Mouse (Mus musculus): ENCODE measurements around the gene Fer1l5. TPM values are rescaled to one million over a fixed set of nuclear protein-coding genes. Genes with fewer than 3 reads are reported as not detected.

The Fer1l5 gene
- polyA plus RNA-seq, 1 experiment from 2014 or later, result 1.3 TPM

- peaks cover 81% of the 10 kb centered on the region for H3K36me3 ChIP-seq
- H3K27ac ChIP-seq (ENCODE audit: poor library complexity, severe bottlenecking), result no peak overlapping the region
- 0 out of 2 replicates have a peak, but pooled peaks cover 5% of the 10 kb centered on the region for H3K4me1 ChIP-seq (replicated peaks)
- H3K27me3 ChIP-seq (replicated peaks), result no peaks in the 10 kb centered on the region
- H3K9me3 ChIP-seq (replicated peaks), result no peaks in the 10 kb centered on the region
- H3K9ac ChIP-seq, result no peak overlapping the region
- no peak for ATAC-seq (ENCODE audit: insufficient number of reproducible peaks, low FRiP score)
- H3K4me3 ChIP-seq, result no peak overlapping the region
- WGBS, result 87% methylated on average over 3 of the region's 3 CpGs
- H3K4me2 ChIP-seq, result no peak overlapping the region
These were observed 61.5 kb downstream of the Fer1l5 start for GRCm38 (mm10) chr1:36433616-36434015.

GRCm38 (mm10) chr1:36435071-36435470, 63.0 kb downstream of the Fer1l5 start:
- no peak overlapping the region for H3K27ac ChIP-seq (ENCODE audit: poor library complexity, severe bottlenecking)
- WGBS, result 77% methylated on average over 4 of the region's 4 CpGs
- no peaks in the 10 kb centered on the region for H3K27me3 ChIP-seq (replicated peaks)
- peaks cover 87% of the 10 kb centered on the region for H3K36me3 ChIP-seq
- ATAC-seq (ENCODE audit: insufficient number of reproducible peaks, low FRiP score), result no peak
- no peak overlapping the region for H3K4me2 ChIP-seq
- 0 out of 2 replicates have a peak, but pooled peaks cover 3% of the 10 kb centered on the region for H3K4me1 ChIP-seq (replicated peaks)
- H3K9ac ChIP-seq, result no peak overlapping the region
- no peak overlapping the region for H3K4me3 ChIP-seq
- no peaks in the 10 kb centered on the region for H3K9me3 ChIP-seq (replicated peaks)

GRCm38 (mm10) chr1:36436515-36436914, 64.4 kb downstream of the Fer1l5 start:
- 91% methylated on average over 6 of the region's 6 CpGs for WGBS
- Histone ChIP-seq H3K36me3 (peaks cover 86% of the 10 kb centered on the region), H3K4me2 (no peak overlapping the region), H3K9me3 (replicated peaks) (no peaks in the 10 kb centered on the region), H3K27me3 (replicated peaks) (no peaks in the 10 kb centered on the region), H3K9ac (no peak overlapping the region), H3K4me1 (replicated peaks) (no peaks in the 10 kb centered on the region), H3K4me3 (no peak overlapping the region), H3K27ac (ENCODE audit: poor library complexity, severe bottlenecking) (no peak overlapping the region)
- ATAC-seq (ENCODE audit: insufficient number of reproducible peaks, low FRiP score), result no peak

- H3K36me3 ChIP-seq, result peaks cover 85% of the 10 kb centered on the region
- H3K4me3 ChIP-seq, result no peak overlapping the region
- ATAC-seq (ENCODE audit: insufficient number of reproducible peaks, low FRiP score), result no peak
- no peaks in the 10 kb centered on the region for H3K4me1 ChIP-seq (replicated peaks)
- H3K9ac ChIP-seq, result no peak overlapping the region
- no peaks in the 10 kb centered on the region for H3K9me3 ChIP-seq (replicated peaks)
- no peak overlapping the region for H3K4me2 ChIP-seq
- H3K27me3 ChIP-seq (replicated peaks), result no peaks in the 10 kb centered on the region
- no peak overlapping the region for H3K27ac ChIP-seq (ENCODE audit: poor library complexity, severe bottlenecking)
- WGBS, result 78% methylated on average over 3 of the region's 3 CpGs
These were observed 65.1 kb downstream of the Fer1l5 start for GRCm38 (mm10) chr1:36437223-36437622.

- Histone ChIP-seq H3K4me3 (no peak overlapping the region), H3K4me2 (no peak overlapping the region), H3K4me1 (replicated peaks) (peaks cover 3% of the 10 kb centered on the region), H3K9ac (no peak overlapping the region), H3K36me3 (peaks cover 65% of the 10 kb centered on the region), H3K9me3 (replicated peaks) (no peaks in the 10 kb centered on the region), H3K27me3 (replicated peaks) (no peaks in the 10 kb centered on the region), H3K27ac (ENCODE audit: poor library complexity, severe bottlenecking) (no peak overlapping the region)
- 88% methylated on average over 4 of the region's 4 CpGs for WGBS
- ATAC-seq (ENCODE audit: insufficient number of reproducible peaks, low FRiP score), result no peak
These were observed 69.0 kb downstream of the Fer1l5 start for GRCm38 (mm10) chr1:36441101-36441500.

- Histone ChIP-seq H3K4me2 (peak within 1 kb of the TSS; percentile 90), H3K9me3 (replicated peaks) (no peaks in the 10 kb centered on the region), H3K9ac (peak within 1 kb of the TSS; percentile 83), H3K4me3 (peak within 1 kb of the TSS; percentile 81), H3K4me1 (replicated peaks) (peaks cover 3% of the 10 kb centered on the region), H3K36me3 (peaks cover 28% of the 10 kb centered on the region), H3K27me3 (replicated peaks) (no peaks in the 10 kb centered on the region), H3K27ac (ENCODE audit: poor library complexity, severe bottlenecking) (peak within 1 kb of the TSS; percentile 79)
- ATAC-seq (ENCODE audit: insufficient number of reproducible peaks, low FRiP score), result peak; percentile 99
- WGBS, result under 1% methylated on average over 57 of the region's 57 CpGs
These were observed 72.7 kb downstream of the Fer1l5 start, which contains the start of gene Lman2l for GRCm38 (mm10) chr1:36444471-36445464. Lman2l (minus strand) TSS chr1:36445271.

- no peak overlapping the region for H3K4me3 ChIP-seq
- no peaks in the 10 kb centered on the region for H3K9me3 ChIP-seq (replicated peaks)
- H3K27ac ChIP-seq (ENCODE audit: poor library complexity, severe bottlenecking), result no peak overlapping the region
- H3K4me1 ChIP-seq (replicated peaks), result peaks cover 3% of the 10 kb centered on the region
- WGBS, result 45% methylated on average over 8 of the region's 8 CpGs
- peaks cover 23% of the 10 kb centered on the region for H3K36me3 ChIP-seq
- no peaks in the 10 kb centered on the region for H3K27me3 ChIP-seq (replicated peaks)
- no peak for ATAC-seq (ENCODE audit: insufficient number of reproducible peaks, low FRiP score)
- H3K4me2 ChIP-seq, result no peak overlapping the region
- no peak overlapping the region for H3K9ac ChIP-seq
These were observed 73.4 kb downstream of the Fer1l5 start for GRCm38 (mm10) chr1:36445508-36445907.

- Histone ChIP-seq H3K27ac (ENCODE audit: poor library complexity, severe bottlenecking) (no peak overlapping the region), H3K4me3 (no peak overlapping the region), H3K4me2 (no peak overlapping the region), H3K27me3 (replicated peaks) (no peaks in the 10 kb centered on the region), H3K9ac (no peak overlapping the region), H3K4me1 (replicated peaks) (peaks cover 3% of the 10 kb centered on the region), H3K9me3 (replicated peaks) (no peaks in the 10 kb centered on the region), H3K36me3 (peaks cover 18% of the 10 kb centered on the region)
- WGBS, result 66% methylated on average over 5 of the region's 5 CpGs
- no peak for ATAC-seq (ENCODE audit: insufficient number of reproducible peaks, low FRiP score)
These were observed 74.2 kb downstream of the Fer1l5 start for GRCm38 (mm10) chr1:36446106-36446824.

- H3K4me2 ChIP-seq, result no peak overlapping the region
- no peaks in the 10 kb centered on the region for H3K9me3 ChIP-seq (replicated peaks)
- H3K27ac ChIP-seq (ENCODE audit: poor library complexity, severe bottlenecking), result no peak overlapping the region
- WGBS, result 83% methylated on average over 5 of the region's 5 CpGs
- H3K4me1 ChIP-seq (replicated peaks), result peaks cover 3% of the 10 kb centered on the region
- ATAC-seq (ENCODE audit: insufficient number of reproducible peaks, low FRiP score), result no peak
- no peaks in the 10 kb centered on the region for H3K27me3 ChIP-seq (replicated peaks)
- H3K36me3 ChIP-seq, result peaks cover 13% of the 10 kb centered on the region
- no peak overlapping the region for H3K9ac ChIP-seq
- H3K4me3 ChIP-seq, result no peak overlapping the region
These were observed 74.8 kb downstream of the Fer1l5 start for GRCm38 (mm10) chr1:36446841-36447240.

- no peak overlapping the region for H3K27ac ChIP-seq (ENCODE audit: poor library complexity, severe bottlenecking)
- no peak for ATAC-seq (ENCODE audit: insufficient number of reproducible peaks, low FRiP score)
- no peak overlapping the region for H3K9ac ChIP-seq
- no peak overlapping the region for H3K4me3 ChIP-seq
- H3K27me3 ChIP-seq (replicated peaks), result no peaks in the 10 kb centered on the region
- H3K4me1 ChIP-seq (replicated peaks), result no peaks in the 10 kb centered on the region
- 77% methylated on average over 6 of the region's 6 CpGs for WGBS
- no peak overlapping the region for H3K4me2 ChIP-seq
- H3K36me3 ChIP-seq, result no peaks in the 10 kb centered on the region
- H3K9me3 ChIP-seq (replicated peaks), result peaks cover 5% of the 10 kb centered on the region; the same call in 1 of the 2 replicates
These were observed 82.1 kb downstream of the Fer1l5 start for GRCm38 (mm10) chr1:36454055-36454815.

Data from heart, embryonic 12.5 days (tissue).